Mouse (Mus musculus) liver, embryonic 14.5 days (tissue): ENCODE measurements around the gene Ptges3l.

Experiments
- CTCF ChIP-seq: IDR thresholded peaks from 2 replicates; pipeline ENCODE4 v1.5.1; 2016; ENCODE audit warnings: antibody characterized with exemption, low read depth, control low read depth
- EP300 ChIP-seq: IDR thresholded peaks from 2 replicates; pipeline ENCODE4 v1.6.1; 2016; ENCODE audit warnings: antibody characterized with exemption, low read depth

DNA sequence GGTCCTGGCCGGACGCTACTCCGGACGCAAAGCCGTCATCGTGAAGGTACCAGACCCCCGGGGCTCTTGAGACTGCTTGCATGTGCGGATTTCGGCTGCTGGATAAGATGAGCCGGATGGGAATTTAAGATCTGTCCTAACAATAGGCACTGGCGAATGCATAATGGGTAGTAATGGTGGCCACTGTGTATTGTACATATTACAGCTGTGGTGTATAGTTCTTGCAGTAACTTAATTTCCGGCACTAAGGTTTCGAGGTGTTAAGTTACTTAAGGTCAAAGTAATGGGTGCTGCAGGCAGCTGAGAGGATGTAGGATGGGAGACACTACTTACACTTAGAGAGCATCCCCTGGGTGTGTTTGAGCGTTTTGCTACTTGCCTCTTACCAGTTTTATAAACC, 17.6 kb upstream of the Ptges3l start:
- no peak for TF ChIP-seq EP300
- TF ChIP-seq CTCF, result no peak
